Mouse (Mus musculus): ENCODE measurements around the gene Nek7.

DNA sequence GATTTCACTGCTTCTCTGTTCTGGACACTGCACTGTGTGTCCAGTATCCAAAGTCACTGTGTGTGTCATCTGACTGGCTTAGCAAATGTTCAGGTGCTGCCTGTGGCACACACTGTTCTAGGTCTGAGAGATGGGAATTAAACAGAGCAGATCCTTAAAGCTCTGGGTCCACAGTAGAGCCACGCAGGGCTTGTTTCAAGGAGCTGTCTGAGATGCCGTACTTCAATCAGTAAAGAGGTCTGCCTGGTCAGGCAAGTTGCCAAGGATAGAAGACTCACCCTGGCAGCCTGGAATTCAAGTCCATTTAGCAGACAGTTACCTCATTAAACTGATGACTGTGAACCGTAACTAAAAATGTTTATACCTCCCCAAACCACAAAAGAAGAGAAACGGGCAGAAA lies 112.9 kb downstream of the Nek7 start:
- no peak for TF ChIP-seq POLR2A (IDR thresholded peaks at IDR 0.05; ENCODE audit: insufficient read depth, low read depth, low read length)
- no peak for TF ChIP-seq CTCF (IDR thresholded peaks at IDR 0.05)

All from heart, adult 2 months (tissue).